Mouse (Mus musculus) testis, adult 2 months (tissue): ENCODE data around the gene Nos1ap. TPM values are rescaled to one million over a fixed set of nuclear protein-coding genes. Genes with fewer than 3 reads are reported as not detected.

Experiments used
- H3K27ac ChIP-seq: fragments of 200-500 bp; 2 replicates; pipeline ENCODE4 v1.5.1; 2012; ENCODE audit warnings: low read depth, low read length; ENCODE audit not compliant: control insufficient read depth, insufficient read depth
- H3K27me3 ChIP-seq: fragments of 200-500 bp; 2 replicates; pipeline ENCODE4 v1.6.1; 2012; ENCODE audit warnings: mild to moderate bottlenecking, low read length, moderate library complexity; ENCODE audit not compliant: control insufficient read depth, insufficient read depth
- H3K36me3 ChIP-seq: fragments of 200-500 bp; 2 replicates; pipeline ENCODE4 v1.6.1; 2012; ENCODE audit warnings: mild to moderate bottlenecking, low read length; ENCODE audit not compliant: control insufficient read depth, insufficient read depth
- H3K4me1 ChIP-seq: fragments of 200-500 bp; 2 replicates; pipeline ENCODE4 v1.6.1; 2012; ENCODE audit warnings: low read length; ENCODE audit not compliant: control insufficient read depth, insufficient read depth
- H3K4me3 ChIP-seq: fragments of 200-500 bp; 2 replicates; pipeline ENCODE4 v1.5.1; 2012; ENCODE audit warnings: low read depth, mild to moderate bottlenecking, low read length, moderate library complexity, mixed read lengths; ENCODE audit not compliant: control insufficient read depth
- CTCF ChIP-seq: fragments of 200-500 bp; IDR thresholded peaks from 2 replicates; pipeline ENCODE4 v1.5.1; 2012; ENCODE audit warnings: low read depth, mild to moderate bottlenecking, inconsistent platforms, low read length, moderate library complexity; ENCODE audit not compliant: control insufficient read depth, insufficient read depth, insufficient replicate concordance
- POLR2A ChIP-seq: fragments of 200-500 bp; IDR thresholded peaks from 2 replicates; pipeline ENCODE4 v1.6.1; 2012; ENCODE audit warnings: low read depth, mild to moderate bottlenecking, inconsistent platforms, low read length, moderate library complexity; ENCODE audit not compliant: control insufficient read depth
- polyA plus RNA-seq: library from polyadenylated mRNA; depleted of rRNA; stranded (reverse); fragments of >200 nt; gene quantifications from 2 replicates; pipeline ENCODE4 v1.2.3, GENCODE M21; 2012

Nos1ap gene
- polyA plus RNA-seq, 1 experiment, result 2.1 TPM

DNA sequence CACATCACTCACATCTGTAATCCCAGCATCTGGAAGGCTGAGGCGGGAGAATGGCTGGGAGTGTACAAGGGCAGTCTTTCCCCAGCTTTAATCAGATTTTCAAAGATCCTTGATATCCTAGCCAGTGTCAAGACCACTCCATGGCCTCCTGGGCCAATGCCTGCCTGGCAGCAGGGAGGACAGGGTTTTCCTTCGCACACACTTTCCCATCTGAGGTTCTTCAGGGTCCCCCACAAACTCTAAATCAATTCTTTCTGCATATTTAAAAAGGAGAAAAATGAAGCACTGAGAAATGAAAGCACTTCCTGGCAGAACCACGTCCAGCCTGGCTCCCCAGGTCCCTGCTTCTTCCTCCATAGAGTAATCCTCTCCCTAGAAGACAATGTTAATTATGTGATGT lies 225.9 kb downstream of the Nos1ap start:
- H3K4me3 ChIP-seq, result no peak overlapping the region
- H3K4me1 ChIP-seq, result no peaks in the 10 kb centered on the region
- no peak overlapping the region for H3K27ac ChIP-seq
- H3K36me3 ChIP-seq, result no peaks in the 10 kb centered on the region
- no peaks in the 10 kb centered on the region for H3K27me3 ChIP-seq
- TF ChIP-seq POLR2A, result no peak
- no peak for TF ChIP-seq CTCF

DNA sequence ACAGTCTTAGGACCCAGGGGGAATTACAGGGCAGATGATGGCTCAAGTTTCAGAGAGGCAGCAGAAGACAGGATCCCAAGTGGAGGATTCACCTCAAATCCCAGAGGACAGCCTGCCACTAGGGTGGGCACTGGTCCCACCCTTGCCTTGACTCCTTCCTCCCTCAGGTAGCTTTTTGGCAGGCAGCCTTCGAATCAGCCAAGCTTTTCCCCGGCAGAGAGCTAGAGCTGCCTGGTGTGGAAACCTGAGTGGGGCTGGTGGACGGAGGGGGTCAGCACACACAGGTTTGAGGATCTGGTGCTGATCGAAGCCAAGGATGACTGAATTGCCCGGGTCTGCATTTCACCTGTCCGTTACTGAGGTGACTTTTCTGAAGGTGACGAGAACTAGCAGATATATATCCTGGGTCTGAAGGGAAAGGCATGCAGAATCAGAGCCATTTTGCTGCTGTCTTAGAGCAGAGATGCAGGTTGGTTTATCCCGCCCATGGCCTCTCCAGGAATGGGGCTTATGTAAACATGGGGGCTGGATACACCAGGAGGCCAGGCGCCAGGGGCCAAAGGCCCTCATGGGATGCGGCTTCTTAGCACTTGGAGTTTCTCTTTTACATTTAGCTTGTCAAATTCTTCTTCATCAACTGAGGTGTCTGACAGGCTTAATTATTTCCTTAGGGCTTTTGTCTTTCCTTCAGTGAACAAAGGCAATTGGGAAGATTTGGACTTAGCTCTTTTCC lies 229.3 kb downstream of the Nos1ap start:
- no peak overlapping the region for H3K27ac ChIP-seq
- no peaks in the 10 kb centered on the region for H3K36me3 ChIP-seq
- TF ChIP-seq POLR2A (no peak), CTCF (no peak)

DNA sequence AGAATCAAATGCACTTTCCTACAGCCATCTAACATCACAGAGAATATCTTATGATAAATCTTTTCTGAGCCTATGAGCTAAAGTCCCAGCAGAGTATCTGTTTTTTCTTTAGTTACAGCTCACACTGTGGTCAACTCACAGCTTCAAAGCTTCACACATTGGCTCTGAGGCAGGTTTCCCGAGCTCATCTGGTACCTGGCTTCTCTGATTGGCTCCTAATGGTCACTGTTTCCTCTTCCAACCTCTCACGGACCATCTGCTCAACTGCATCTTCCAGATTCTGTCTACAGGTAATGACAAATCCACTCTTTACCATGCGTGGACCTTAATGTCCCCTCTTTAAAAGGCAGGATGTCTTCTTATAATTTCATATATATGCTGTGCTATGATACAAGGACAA lies 236.3 kb downstream of the Nos1ap start:
- Histone ChIP-seq H3K27ac (no peak overlapping the region), H3K36me3 (no peaks in the 10 kb centered on the region), H3K4me3 (no peak overlapping the region), H3K27me3 (no peaks in the 10 kb centered on the region), H3K4me1 (no peaks in the 10 kb centered on the region)
- TF ChIP-seq POLR2A, result no peak
- TF ChIP-seq CTCF, result no peak

More for the DNA sequence above, 229.3 kb downstream of the Nos1ap start:
- Histone ChIP-seq H3K4me1 (no peaks in the 10 kb centered on the region), H3K27me3 (no peaks in the 10 kb centered on the region), H3K4me3 (no peak overlapping the region)

DNA sequence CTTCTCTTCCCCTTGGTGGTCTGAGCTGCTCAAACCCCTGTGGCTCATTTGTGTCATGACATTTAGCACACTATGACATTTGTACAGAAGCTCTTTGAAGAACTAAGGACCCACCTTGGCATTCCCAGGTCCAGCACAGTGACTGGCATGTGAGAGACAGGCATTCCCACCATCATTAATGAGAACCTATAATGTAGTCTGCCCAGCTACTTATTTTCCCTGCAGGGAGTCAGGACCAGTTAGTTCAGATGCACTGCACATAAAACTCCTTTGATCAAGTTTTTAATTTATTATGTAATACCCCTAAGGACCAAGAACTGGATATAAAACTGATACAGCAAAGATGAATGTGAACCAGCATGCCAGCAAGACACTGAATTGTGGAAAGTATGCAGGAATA lies 238.6 kb downstream of the Nos1ap start:
- no peak overlapping the region for H3K4me3 ChIP-seq
- no peaks in the 10 kb centered on the region for H3K27me3 ChIP-seq
- no peak for TF ChIP-seq POLR2A
- TF ChIP-seq CTCF, result no peak
- no peak overlapping the region for H3K27ac ChIP-seq
- H3K4me1 ChIP-seq, result no peaks in the 10 kb centered on the region
- H3K36me3 ChIP-seq, result no peaks in the 10 kb centered on the region

DNA sequence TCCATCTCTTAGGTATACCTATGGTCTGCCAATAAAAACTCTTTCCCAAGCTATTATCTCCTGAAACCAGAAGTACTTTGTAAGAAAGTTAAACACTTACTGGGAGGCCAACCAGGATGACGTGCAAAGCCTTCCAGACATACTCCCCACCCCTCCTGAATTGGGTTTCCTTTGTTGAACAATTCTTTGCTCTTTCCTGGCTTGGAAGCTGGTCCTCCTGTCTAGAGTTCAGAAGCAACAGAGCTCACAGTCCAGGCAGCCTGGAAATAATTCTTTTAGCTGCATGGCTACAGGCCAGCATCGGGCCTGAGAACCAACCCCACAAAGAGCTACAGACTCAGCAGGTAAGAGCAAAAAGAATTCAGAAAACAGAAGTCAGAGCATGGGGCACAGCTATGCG lies 243.4 kb downstream of the Nos1ap start:
- Histone ChIP-seq H3K4me3 (no peak overlapping the region), H3K36me3 (no peaks in the 10 kb centered on the region), H3K27me3 (no peaks in the 10 kb centered on the region), H3K27ac (no peak overlapping the region), H3K4me1 (no peaks in the 10 kb centered on the region)
- no peak for TF ChIP-seq CTCF
- no peak for TF ChIP-seq POLR2A

DNA sequence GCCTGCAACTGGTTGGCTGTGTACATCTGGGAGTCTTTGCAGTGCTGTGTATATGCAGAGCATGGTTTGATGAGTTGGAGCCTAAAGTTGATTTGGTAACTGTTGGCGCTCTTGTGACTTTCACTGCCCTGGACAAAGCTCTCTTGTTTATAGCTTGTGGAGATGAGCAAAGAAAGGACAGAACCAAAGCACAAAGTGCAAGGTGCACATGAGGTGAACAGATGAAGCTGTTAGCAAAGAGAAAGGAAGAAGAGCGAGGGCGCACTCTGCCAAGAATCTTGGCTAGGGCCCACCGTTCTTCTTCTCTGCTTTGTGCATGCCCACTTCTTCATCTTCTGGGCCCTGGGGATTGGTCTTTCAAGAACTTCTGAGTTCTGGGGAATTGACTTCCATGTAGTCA lies 245.8 kb downstream of the Nos1ap start:
- no peak overlapping the region for H3K27ac ChIP-seq
- no peak overlapping the region for H3K4me3 ChIP-seq
- no peaks in the 10 kb centered on the region for H3K27me3 ChIP-seq
- TF ChIP-seq POLR2A, result no peak
- H3K4me1 ChIP-seq, result no peaks in the 10 kb centered on the region
- no peaks in the 10 kb centered on the region for H3K36me3 ChIP-seq

DNA sequence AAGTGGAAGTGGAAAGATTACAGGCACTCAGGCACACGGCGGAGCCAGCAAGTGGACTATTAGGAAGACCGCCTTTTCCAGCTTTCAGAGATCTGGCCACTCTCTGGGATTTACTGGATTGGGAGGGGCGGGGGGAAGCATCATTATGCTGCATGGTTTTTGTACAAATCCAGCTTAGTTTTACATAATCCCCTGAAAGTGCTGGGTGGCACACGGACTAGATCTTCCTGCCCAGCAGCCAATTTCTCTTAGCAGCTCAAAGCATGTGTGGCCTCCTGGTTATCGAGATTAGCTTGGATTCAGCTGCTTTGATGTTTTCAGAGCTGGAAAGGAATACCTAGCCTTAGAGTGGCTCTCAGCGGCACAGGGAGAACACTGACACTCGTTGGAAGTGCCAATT lies 246.6 kb downstream of the Nos1ap start:
- TF ChIP-seq CTCF, result no peak
- TF ChIP-seq POLR2A, result no peak
- no peaks in the 10 kb centered on the region for H3K36me3 ChIP-seq
- H3K4me3 ChIP-seq, result no peak overlapping the region
- no peaks in the 10 kb centered on the region for H3K27me3 ChIP-seq
- no peaks in the 10 kb centered on the region for H3K4me1 ChIP-seq
- no peak overlapping the region for H3K27ac ChIP-seq

DNA sequence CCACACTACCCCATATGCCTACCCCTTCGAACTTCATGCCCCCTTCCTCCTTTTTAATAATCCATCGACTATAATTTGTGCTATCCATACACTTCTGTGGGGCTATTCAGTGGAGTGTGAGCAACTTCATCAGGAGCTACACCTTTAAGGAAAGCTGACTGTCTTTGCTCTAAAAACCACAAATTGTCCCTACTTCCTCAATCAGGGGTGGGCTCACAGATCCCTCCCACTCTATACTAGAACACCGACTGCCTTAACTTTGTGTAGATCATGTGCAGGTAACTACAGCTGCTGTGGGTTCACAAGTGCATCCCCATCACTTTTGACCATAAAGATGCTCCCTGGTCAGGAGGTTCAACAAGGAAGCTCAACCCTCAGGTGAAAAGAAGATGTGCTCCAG lies 249.7 kb downstream of the Nos1ap start:
- Histone ChIP-seq H3K4me3 (no peak overlapping the region), H3K27ac (no peak overlapping the region), H3K36me3 (no peaks in the 10 kb centered on the region), H3K4me1 (no peaks in the 10 kb centered on the region), H3K27me3 (no peaks in the 10 kb centered on the region)
- TF ChIP-seq POLR2A (no peak), CTCF (no peak)
